Mouse (Mus musculus): ENCODE measurements around the gene Reln. TPM values are rescaled to one million over a fixed set of nuclear protein-coding genes. Genes with fewer than 3 reads are reported as not detected.

Reln gene
- polyA plus RNA-seq, 1 experiment from 2014 or later, result 33.6 TPM

DNA sequence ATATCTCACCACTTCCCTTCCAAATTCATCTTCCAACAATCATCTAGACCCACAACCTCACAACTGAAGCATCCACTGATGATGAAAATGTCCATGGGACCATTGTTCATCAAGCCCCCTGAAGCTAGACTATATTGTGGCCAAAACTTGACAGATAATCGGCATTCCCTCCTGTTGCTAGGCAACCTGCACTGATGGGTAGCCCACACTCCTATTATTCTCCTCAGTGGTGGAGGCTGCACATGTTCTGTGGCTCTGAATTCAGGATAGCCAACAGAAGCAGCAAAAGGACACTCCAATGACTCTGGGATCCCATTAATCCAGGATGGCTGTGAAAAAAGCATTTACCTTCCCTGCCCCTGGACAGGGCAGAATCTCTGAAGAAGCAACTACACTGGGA, 40.8 kb downstream of the Reln start:
- peak; percentile 45; the same call in 1 of the 2 replicates for ATAC-seq

DNA sequence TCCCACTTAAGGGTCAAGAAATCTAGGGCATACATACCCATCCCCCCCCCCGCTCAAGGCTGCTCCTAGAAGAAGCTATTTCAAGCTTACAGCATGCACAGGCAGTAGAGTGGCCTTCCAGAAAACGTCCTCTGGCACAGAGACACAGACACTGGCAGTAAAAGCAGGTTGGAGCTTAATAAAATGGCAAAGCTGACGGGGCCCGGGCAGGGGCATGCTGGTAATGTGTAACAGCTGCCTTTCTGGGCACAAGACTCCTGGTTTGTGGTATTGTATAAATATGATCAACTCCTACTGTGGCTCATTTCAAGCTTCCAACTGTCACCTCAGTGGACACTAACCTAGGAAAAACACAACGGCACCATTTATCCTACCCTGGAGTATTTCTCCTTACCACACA, 42.2 kb downstream of the Reln start:
- Histone ChIP-seq H3K4me2 (no peak overlapping the region), H3K9ac (no peak overlapping the region), H3K4me3 (no peak overlapping the region), H3K4me1 (peaks cover 4% of the 10 kb centered on the region; the same call in 1 of the 2 replicates), H3K27ac (no peak overlapping the region), H3K36me3 (ENCODE audit: poor library complexity, severe bottlenecking) (no peaks in the 10 kb centered on the region), H3K9me3 (replicated peaks) (no peaks in the 10 kb centered on the region), H3K27me3 (no peaks in the 10 kb centered on the region)
- no peak for ATAC-seq
- WGBS, result 77% methylated on average over 5 of the region's 5 CpGs

More for the DNA sequence above, 40.8 kb downstream of the Reln start:
- Histone ChIP-seq H3K4me1 (peaks cover 4% of the 10 kb centered on the region; the same call in 1 of the 2 replicates), H3K9me3 (replicated peaks) (no peaks in the 10 kb centered on the region), H3K27ac (no peak overlapping the region), H3K9ac (no peak overlapping the region), H3K27me3 (no peaks in the 10 kb centered on the region), H3K36me3 (ENCODE audit: poor library complexity, severe bottlenecking) (no peaks in the 10 kb centered on the region), H3K4me3 (no peak overlapping the region), H3K4me2 (no peak overlapping the region)
- WGBS, result 21% methylated on average over 1 of the region's 1 CpGs

DNA sequence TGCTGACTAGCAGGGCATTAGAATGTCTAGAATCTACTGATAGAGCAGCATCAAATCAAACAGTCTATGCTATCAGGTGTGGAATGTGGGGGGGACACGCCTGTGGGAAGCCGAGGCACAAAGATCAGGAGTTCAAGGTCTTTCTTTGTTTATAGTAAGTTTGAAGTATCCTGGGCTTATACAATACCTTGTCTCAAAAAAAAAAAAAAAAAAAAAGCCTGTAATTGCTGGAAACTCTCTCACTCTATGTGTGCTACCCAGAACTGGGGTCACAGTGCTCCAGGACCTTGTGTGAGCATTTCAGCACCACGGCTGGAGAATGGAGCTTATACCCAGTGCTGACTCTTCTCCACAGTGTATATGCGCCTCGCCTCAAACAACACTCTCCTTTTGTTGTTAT, 43.7 kb downstream of the Reln start:
- H3K36me3 ChIP-seq (ENCODE audit: poor library complexity, severe bottlenecking), result no peaks in the 10 kb centered on the region
- WGBS, result 88% methylated on average over 5 of the region's 5 CpGs

GRCm38 (mm10) chr5:22300046-22300445, 44.5 kb downstream of the Reln start:
- no peak overlapping the region for H3K4me3 ChIP-seq
- no peak for ATAC-seq
- no peak overlapping the region for H3K9ac ChIP-seq
- H3K4me2 ChIP-seq, result no peak overlapping the region
- H3K36me3 ChIP-seq (ENCODE audit: poor library complexity, severe bottlenecking), result no peaks in the 10 kb centered on the region
- WGBS, result 81% methylated on average over 6 of the region's 6 CpGs
- no peaks in the 10 kb centered on the region for H3K27me3 ChIP-seq
- no peaks in the 10 kb centered on the region for H3K9me3 ChIP-seq (replicated peaks)
- H3K27ac ChIP-seq, result no peak overlapping the region
- peaks cover 4% of the 10 kb centered on the region; the same call in 1 of the 2 replicates for H3K4me1 ChIP-seq

More for the DNA sequence above, 43.7 kb downstream of the Reln start:
- no peak for ATAC-seq
- H3K27ac ChIP-seq, result no peak overlapping the region
- H3K9ac ChIP-seq, result no peak overlapping the region
- no peaks in the 10 kb centered on the region for H3K27me3 ChIP-seq
- H3K9me3 ChIP-seq (replicated peaks), result no peaks in the 10 kb centered on the region
- H3K4me2 ChIP-seq, result no peak overlapping the region
- peaks cover 4% of the 10 kb centered on the region; the same call in 1 of the 2 replicates for H3K4me1 ChIP-seq
- no peak overlapping the region for H3K4me3 ChIP-seq

DNA sequence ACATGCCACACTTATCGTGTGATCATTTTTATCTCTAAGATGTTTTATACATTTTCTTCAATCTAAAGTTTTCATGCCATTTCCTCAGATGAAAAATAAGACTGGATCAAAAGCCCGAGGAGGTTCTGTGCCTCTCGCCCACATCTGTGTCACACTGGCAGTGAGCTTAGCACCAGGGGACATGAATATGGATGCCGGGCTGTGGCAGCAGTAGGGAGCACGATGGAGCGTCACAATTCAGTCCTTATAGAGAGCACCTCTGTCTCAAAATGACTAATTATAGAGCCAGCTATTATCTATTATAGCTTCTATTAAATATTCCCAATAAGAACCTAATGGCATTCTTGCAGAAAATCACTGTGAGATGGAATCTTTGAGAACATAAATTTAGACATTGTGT, 49.3 kb downstream of the Reln start:
- Histone ChIP-seq H3K4me2 (no peak overlapping the region), H3K4me3 (no peak overlapping the region), H3K27me3 (no peaks in the 10 kb centered on the region), H3K27ac (no peak overlapping the region), H3K9me3 (replicated peaks) (no peaks in the 10 kb centered on the region), H3K9ac (no peak overlapping the region), H3K36me3 (ENCODE audit: poor library complexity, severe bottlenecking) (no peaks in the 10 kb centered on the region), H3K4me1 (no peaks in the 10 kb centered on the region; the same call in 1 of the 2 replicates)
- WGBS, result 71% methylated on average over 6 of the region's 6 CpGs
- ATAC-seq, result no peak

DNA sequence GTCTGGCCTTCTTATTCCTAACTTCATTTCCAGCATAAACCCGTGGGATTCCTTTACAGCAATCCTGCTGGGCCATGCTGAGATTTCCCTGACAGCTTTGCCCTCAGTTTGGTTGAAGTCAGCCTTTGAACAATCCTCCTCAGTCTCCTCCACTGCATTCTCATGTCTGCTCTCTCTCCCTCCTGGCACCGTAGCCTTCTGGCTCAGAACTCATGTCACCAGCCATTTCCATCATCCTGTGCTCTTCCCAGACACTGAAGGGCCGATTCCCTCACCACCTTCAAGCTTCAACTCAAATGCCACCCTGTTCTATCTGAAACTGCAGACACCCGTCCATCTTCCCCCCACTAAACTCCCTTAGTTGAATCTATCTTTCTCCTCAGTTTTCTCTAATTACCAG, 53.1 kb downstream of the Reln start:
- no peak for ATAC-seq
- Histone ChIP-seq H3K4me1 (no peaks in the 10 kb centered on the region; the same call in 1 of the 2 replicates), H3K4me3 (no peak overlapping the region), H3K9me3 (replicated peaks) (no peaks in the 10 kb centered on the region), H3K4me2 (no peak overlapping the region), H3K27me3 (no peaks in the 10 kb centered on the region), H3K36me3 (ENCODE audit: poor library complexity, severe bottlenecking) (no peaks in the 10 kb centered on the region), H3K27ac (no peak overlapping the region), H3K9ac (no peak overlapping the region)
- 76% methylated on average over 4 of the region's 4 CpGs for WGBS

- Histone ChIP-seq H3K9ac (no peak overlapping the region), H3K4me3 (no peak overlapping the region), H3K36me3 (ENCODE audit: poor library complexity, severe bottlenecking) (no peaks in the 10 kb centered on the region), H3K4me1 (peaks cover 19% of the 10 kb centered on the region), H3K27ac (no peak overlapping the region), H3K9me3 (replicated peaks) (no peaks in the 10 kb centered on the region), H3K4me2 (no peak overlapping the region), H3K27me3 (peaks cover 5% of the 10 kb centered on the region; the same call in 1 of the 2 replicates)
- ATAC-seq, result no peak
- WGBS, result 70% methylated on average over 4 of the region's 4 CpGs
Observed at GRCm38 (mm10) chr5:22285396-22285795, 59.1 kb downstream of the Reln start.

DNA sequence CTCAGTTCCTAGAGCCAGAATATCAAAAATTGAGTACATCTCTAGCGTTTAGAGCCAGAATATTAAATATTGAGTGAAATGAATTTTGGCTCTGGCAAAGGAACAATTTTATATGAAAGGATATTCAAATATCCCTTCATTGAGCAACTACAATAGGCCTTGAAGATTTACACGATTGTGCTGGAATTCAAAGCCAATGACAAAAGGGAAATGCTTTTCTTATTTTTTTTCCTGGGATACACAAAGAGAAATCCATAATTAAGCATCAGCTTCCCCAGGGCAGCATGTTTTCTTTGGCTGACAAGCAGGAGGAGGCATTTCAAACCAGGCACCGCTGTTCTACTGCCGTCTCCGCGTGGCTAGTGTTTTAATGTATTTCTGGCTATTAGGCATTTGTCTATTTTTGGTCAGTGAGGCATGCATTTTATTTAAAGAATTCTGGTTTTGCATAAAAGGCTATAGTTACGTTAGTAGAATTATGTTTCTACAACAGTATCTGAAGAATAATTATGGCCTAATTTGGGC, 62.3 kb downstream of the Reln start:
- WGBS, result 7% methylated on average over 7 of the region's 7 CpGs
- peaks cover 7% of the 10 kb centered on the region; the same call in 1 of the 2 replicates for H3K27me3 ChIP-seq
- H3K9me3 ChIP-seq (replicated peaks), result 0 out of 2 replicates have a peak, but pooled peaks cover 3% of the 10 kb centered on the region
- H3K4me2 ChIP-seq, result no peak overlapping the region
- no peaks in the 10 kb centered on the region for H3K36me3 ChIP-seq (ENCODE audit: poor library complexity, severe bottlenecking)
- H3K4me3 ChIP-seq, result no peak overlapping the region
- H3K9ac ChIP-seq, result no peak overlapping the region
- no peak overlapping the region for H3K27ac ChIP-seq
- ATAC-seq, result peak; percentile 62
- H3K4me1 ChIP-seq, result peaks cover 19% of the 10 kb centered on the region

DNA sequence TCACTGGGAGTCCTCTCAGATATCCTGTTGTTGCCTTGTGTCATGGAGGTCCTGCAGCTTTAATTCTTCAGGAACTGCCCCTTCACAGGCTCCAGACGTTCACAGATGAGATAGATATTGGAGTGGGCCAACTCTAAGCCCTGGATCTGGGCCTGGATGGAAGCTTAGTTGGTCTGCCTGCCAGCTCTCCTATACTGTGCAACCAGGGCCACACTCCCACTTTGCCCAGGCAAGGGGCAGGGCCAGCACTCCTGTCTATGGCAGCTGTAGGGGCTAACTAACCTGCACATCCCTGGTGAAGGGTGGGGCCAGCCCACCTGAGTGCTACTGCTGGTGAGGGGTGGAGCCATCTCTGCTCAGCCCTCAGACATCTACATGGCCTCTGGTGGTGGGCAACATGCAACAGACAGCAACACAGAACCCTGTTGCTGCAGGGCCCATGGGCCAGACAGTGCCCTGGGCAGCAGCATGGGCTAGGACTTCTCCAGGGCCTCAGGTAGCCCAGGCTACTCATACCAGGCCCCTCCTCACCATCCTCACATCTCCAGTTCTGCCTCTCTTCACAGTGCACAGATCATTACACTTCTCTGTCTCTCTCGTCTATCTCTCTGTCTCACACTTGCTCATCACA, 63.9 kb downstream of the Reln start:
- Histone ChIP-seq H3K4me1 (peaks cover 19% of the 10 kb centered on the region), H3K9ac (no peak overlapping the region), H3K27me3 (peaks cover 7% of the 10 kb centered on the region; the same call in 1 of the 2 replicates), H3K36me3 (ENCODE audit: poor library complexity, severe bottlenecking) (no peaks in the 10 kb centered on the region), H3K9me3 (replicated peaks) (0 out of 2 replicates have a peak, but pooled peaks cover 3% of the 10 kb centered on the region), H3K4me3 (no peak overlapping the region), H3K27ac (no peak overlapping the region), H3K4me2 (no peak overlapping the region)
- 79% methylated on average over 2 of the region's 2 CpGs for WGBS
- ATAC-seq, result peak; percentile 50

- no peak overlapping the region for H3K9ac ChIP-seq
- H3K4me1 ChIP-seq, result peaks cover 19% of the 10 kb centered on the region
- no peak for ATAC-seq
- no peaks in the 10 kb centered on the region for H3K36me3 ChIP-seq (ENCODE audit: poor library complexity, severe bottlenecking)
- H3K4me3 ChIP-seq, result no peak overlapping the region
- no peak overlapping the region for H3K27ac ChIP-seq
- WGBS, result 69% methylated on average over 4 of the region's 4 CpGs
- H3K9me3 ChIP-seq (replicated peaks), result 0 out of 2 replicates have a peak, but pooled peaks cover 3% of the 10 kb centered on the region
- no peak overlapping the region for H3K4me2 ChIP-seq
- H3K27me3 ChIP-seq, result peaks cover 7% of the 10 kb centered on the region; the same call in 1 of the 2 replicates
Observed at GRCm38 (mm10) chr5:22279201-22279600, 65.3 kb downstream of the Reln start.

DNA sequence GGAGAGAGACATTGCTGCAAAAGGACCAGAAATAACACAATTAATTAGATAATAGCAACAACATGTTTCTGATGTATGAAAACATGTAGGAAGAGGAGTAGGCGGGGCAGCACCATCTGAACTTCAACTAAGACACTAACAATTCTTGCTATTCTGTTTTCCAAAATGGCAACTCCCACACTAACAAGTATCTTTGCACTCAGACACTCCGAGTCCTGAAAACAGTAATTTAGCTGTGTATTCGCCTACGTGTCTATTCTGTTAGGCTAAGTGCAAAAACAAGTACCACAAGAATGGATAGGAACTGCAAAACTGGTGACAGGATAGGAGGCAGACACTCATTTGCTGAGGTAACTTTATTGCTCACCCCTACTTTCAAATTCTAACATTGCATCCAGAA, 70.4 kb downstream of the Reln start:
- Histone ChIP-seq H3K4me2 (no peak overlapping the region), H3K27me3 (no peaks in the 10 kb centered on the region), H3K27ac (no peak overlapping the region), H3K4me3 (no peak overlapping the region), H3K36me3 (ENCODE audit: poor library complexity, severe bottlenecking) (no peaks in the 10 kb centered on the region), H3K9ac (no peak overlapping the region), H3K9me3 (replicated peaks) (0 out of 2 replicates have a peak, but pooled peaks cover 3% of the 10 kb centered on the region), H3K4me1 (no peaks in the 10 kb centered on the region; the same call in 1 of the 2 replicates)
- ATAC-seq, result no peak
- WGBS, result 91% methylated on average over 4 of the region's 4 CpGs

GRCm38 (mm10) chr5:22266489-22267301, 77.8 kb downstream of the Reln start:
- H3K9me3 ChIP-seq (replicated peaks), result no peaks in the 10 kb centered on the region
- no peaks in the 10 kb centered on the region for H3K27me3 ChIP-seq
- 54% methylated on average over 6 of the region's 6 CpGs for WGBS
- ATAC-seq, result peak; percentile 74
- no peak overlapping the region for H3K27ac ChIP-seq
- H3K9ac ChIP-seq, result no peak overlapping the region
- H3K4me2 ChIP-seq, result no peak overlapping the region
- H3K4me3 ChIP-seq, result no peak overlapping the region
- no peaks in the 10 kb centered on the region for H3K36me3 ChIP-seq (ENCODE audit: poor library complexity, severe bottlenecking)
- peaks cover 9% of the 10 kb centered on the region for H3K4me1 ChIP-seq

All from forebrain, embryonic 13.5 days (tissue).